Mouse (Mus musculus): ENCODE results near the gene Ppp3cb.

GRCm38 (mm10) chr14:20480195-20480579 lies 66.2 kb downstream of the Ppp3cb start:
- TF ChIP-seq POLR2A (IDR thresholded peaks at IDR 0.05; ENCODE audit: insufficient read depth, low read depth, low read length) (no peak), CTCF (IDR thresholded peaks at IDR 0.05; ENCODE audit: insufficient read depth, low read depth, low read length) (no peak)
